Mouse (Mus musculus) frontal cortex, postnatal 25 days (tissue): ENCODE data around the gene Gpr25.

ENCODE experiments used
- DNase-seq, 2 experiments: peaks; one replicate each; pipeline ENCODE4 v3.0.0; 2022; ENCODE audit warnings: low spot score in 2 of 2

The Gpr25 gene

DNA sequence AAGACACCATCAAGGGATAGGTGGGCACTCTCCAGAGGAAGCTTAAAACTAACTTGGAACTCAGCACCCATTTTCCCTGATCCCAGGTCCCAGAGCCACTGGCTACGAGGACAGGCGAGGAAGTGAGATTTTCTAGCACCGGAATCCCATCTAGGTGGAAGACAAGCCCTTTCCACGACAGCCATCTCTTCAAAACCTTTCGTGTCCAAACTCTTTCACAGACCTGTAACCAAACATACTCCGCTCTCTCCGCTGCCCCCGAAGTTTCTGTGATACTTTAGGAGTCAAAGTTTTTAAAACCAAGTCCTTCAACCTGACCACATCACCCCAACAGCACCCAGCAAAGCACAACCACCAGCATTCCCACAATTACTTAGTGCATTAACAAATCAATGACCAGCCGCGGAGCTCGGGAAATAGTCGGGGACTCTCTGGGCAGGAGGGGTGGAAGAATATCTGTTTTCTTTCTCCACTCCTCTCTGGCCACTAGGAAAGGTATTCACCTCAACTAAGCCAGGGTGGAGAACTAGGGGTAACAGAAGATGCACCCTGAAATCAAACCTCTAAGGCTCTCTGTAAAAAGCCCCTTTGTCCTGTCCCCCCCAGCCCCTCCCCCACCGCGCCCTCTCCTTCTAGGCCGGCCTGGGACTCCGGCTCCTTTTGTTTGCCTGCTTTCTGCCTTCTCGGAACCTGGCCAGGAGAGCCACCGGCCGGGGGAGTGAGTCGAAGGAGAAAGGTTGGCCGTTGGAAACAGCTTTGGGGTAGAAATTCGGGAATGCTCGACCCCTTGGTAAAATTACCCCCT, 27.5 kb downstream of the Gpr25 start:
- no peak for DNase-seq

DNA sequence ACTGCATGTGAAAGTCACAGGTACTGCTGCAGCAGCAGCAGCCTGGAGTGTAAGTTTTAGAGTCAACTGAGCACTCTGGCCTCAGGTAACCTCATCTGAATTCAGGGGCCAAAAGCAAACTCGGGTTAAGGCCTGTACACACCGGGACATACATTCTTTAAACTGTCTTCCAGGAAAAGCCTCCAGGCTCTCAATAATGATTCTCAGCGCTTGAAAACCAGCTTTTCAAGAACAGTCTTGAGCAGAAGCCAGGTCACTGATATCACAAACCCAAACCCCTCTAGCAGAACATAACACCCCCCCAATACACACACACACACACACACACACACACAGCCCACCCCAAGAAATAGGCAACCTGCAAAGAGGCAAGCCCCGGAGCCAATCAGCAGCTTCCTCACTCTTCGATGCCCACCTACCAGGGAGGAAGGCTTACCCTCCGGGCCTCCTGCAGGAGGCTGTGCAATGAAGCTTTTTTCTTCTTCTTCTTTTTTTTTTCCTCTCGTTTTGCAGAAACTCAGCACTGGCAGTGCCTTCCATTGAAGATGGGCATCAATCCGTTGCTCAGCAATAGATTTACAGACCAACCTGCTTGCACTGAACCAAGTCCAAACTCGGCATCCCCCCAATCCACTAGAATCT, 28.3 kb downstream of the Gpr25 start:
- no peak for DNase-seq

DNA sequence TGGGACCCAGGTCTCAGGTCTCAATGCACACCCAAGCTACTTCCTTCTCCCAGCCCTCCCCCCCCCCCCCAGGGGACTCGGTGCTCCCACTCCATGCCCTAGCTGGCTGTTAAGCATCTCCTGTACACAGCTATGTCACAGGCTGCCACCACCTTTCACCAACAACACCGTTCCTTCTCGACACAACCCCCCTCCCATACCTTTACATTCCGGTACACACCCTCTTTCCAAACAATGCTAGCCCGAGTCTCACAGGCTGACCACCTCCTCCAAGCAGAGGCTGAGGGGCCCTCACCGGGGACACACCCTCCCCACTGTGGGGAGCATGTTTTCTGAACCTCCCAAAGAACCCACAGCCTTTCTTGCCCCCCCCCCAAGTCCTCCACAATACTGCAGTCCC, 29.1 kb downstream of the Gpr25 start:
- no peak for DNase-seq

DNA sequence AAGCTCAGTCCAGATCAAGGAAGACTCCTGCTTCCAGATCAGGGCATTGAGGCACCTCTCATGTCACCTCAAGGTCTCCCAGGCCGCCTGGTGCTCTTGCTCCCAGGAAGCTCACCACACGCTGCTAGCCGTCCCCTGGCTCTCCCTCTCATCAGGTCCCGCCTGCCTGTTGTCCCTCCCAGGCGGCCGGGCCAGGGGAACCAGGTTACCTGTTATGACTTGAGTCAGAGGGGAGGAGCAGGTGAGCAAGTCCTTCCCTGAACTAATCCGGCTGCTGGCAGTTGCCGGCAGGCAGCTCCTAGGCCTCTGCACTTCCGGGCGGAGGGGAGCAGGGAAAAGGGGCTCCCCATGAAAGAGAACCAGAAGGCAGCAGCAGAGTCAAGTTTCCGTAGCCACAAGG, 30.5 kb downstream of the Gpr25 start:
- no peak for DNase-seq

DNA sequence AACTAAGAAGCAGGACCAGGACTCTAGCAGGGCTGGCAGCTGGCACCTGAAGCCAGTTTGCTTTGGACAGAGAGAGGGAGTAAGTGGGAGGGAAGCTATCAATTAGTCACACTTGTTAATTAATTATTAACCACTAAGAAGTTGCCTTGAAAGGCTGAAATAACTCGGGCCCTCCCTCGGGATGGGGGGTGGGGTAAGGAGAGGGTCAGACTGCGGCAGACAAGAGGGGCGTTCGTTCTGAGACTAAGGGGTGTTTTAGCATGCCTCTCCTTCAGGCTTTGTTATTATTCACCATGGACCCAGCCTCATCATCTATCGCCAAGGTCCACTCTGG, 31.7 kb downstream of the Gpr25 start:
- no peak for DNase-seq

DNA sequence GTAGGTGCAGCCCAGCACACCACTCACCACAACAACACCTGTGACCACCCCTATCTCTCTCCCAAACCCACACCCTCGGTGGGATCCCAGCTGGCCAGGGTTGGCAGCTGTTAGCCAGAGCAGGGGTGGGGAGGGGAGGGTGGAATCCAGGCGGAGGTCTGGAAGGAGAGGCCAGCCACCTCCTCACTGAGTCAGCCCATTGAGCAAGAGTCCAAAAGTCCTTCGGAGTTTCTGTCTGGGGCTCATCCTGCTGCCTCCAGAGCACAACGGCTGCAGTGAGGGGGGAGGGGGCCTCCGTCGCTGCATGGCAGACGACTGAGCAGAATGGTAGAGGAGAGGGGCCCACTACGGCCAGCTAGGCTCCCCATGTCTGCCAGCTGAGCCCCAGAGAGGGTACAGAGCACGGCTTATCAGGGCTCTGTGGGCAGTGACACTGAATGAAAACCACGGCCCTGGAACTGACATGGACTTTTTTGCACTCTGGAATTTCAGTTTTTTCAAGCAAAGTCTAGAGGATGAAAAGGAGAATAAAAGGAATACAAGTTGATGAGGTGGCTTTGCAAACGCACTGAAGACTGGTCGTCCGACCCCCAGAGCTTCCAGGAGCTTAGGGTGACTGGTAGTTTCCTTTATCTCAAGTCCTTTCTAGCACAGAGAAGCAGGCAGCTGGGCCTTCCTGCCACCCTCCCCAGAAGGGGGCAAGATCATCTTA, 32.2 kb downstream of the Gpr25 start:
- no peak for DNase-seq

DNA sequence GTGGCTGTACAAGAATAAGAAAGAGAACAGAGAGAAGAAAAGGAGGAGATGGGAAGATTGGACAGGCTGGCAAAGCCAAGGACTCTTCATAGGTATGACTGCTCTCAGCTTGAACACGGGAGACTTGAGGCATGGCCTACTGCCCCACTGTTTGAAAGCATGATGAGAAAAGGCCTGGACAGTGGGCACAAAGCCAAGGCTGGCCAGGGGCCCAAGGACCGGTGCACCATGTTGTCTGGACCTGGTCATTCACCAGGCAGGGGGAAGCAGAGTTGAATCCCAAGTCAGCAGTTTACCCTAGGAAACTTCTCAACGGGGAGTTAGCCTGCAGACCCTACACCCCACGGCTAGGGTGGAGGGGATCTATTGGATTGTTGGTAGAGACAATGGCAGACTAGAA, 32.8 kb downstream of the Gpr25 start:
- no peak for DNase-seq

DNA sequence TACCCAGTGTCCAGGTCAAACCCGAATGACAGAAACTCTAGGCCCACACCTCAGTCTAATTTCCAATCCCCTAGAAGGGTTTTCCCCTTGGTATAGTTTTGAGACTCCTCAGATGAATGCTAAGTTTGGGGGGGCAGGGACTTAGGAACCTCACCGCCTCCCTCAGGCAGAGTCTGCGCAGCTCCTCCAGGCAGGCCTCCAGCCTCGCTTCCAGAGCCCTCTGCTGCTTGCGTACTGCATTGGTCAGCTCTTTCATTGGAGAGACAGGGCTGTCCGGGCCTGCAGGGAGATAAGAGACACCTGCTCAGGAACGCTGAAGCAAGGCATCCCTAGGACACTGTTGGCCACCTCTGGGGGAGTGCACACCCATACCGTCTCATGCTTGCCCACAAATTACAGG, 34.0 kb downstream of the Gpr25 start:
- no peak for DNase-seq

DNA sequence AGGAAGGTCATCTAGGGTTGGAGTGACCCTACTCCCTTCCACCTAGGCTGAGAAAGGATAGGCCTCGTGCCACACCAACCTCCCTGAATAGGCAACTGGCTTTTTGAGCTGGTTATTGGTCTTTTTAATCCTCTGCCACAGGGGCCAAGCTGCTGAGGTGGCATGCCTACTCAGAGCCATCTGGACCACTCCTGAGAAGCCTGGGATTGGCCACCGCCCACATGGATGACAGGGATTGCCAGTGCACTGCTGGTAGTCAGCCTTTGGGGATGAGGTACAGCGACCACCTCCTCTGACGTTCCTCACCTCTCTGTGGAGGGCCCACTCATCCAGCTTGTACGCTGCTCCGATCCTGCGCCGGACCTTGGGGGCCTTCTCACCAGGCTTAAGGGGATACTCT, 34.8 kb downstream of the Gpr25 start:
- DNase-seq: no peak

DNA sequence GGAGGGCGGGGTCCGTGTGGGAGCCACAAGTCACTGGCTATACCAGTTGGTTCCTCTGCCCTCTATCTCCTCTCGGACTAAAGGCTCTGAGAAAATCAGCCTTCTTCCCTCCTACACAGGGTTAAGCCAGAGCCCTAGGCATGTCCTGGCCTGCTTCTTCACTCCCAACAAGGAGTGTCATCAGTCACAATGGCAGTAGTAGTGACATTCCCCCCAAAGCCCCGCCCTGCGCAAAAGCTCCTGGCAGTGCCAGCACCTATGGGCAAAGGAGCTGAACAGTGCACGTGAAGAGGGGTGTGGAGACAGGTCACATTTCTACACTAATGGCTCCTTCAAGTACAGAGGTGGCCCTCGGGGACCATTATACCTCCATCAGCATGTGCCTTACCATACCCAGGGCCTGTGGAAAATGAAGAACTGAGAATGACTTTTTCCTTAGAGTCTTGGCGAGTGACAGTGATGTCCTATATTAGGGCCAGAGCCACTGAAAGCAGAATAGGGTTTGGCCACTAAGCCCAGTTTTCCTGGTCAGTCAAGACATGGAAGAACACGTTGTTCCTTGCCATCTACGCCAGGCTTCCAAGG, 36.8 kb downstream of the Gpr25 start:
- DNase-seq: no peak

DNA sequence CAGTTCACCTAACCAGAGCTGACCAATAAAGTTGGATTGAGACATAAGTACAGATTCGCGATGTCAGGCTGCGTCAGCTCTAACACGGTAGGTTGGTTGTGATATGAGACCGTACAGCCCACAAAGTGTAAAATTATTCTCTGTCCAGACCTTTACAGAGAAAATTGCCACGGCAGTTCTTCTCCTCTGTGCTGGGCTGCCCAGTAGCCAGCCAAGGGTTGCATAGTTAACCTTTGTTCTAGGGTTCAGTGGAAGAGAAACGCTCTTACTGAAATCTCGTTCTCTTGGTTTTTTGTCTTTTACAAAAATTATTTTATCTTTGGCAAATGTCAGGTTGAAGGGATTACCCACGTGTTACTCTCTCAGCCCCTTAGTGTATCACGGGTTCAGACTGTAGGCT, 38.3 kb downstream of the Gpr25 start:
- no peak for DNase-seq

DNA sequence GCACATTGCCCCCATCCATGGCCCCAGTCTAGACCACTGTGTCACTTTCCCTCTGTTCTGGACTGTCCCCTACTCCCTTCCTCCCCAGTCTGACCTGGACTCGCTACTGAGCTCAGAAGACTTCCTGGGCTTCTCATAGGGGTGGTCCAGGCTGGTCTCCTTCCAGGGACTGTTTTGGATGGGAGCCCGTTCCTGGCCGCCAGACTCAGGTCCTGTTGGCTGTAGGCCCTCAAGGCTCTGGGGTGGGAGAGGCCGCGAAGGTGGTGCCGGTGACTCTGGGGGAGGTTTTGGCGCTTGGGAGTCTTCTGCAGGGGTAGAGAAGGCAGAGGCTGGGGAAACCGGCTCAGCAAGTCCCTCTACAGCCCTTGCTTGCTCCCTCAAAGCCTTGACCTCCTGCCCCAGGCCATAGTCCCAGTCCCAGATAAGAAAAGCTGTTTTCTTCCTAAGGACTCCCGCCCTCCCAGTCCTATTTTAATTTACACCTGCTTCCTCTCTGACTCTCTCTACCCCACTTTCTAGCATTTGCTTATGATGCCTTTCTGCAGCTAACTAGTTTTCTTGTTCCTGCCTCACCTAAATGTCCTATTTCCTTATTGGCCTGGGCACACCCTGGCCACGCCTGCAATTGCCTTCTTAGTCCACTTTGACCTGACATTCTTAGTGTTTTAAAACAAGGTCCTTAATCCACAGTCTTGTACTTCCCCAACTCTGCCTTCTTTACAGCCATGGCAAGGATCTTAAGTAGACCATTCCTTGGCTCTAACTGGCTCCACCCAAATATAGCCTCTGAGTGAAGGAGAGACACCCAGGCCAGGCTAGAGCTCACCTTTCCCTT, 40.4 kb downstream of the Gpr25 start:
- DNase-seq: no peak

DNA sequence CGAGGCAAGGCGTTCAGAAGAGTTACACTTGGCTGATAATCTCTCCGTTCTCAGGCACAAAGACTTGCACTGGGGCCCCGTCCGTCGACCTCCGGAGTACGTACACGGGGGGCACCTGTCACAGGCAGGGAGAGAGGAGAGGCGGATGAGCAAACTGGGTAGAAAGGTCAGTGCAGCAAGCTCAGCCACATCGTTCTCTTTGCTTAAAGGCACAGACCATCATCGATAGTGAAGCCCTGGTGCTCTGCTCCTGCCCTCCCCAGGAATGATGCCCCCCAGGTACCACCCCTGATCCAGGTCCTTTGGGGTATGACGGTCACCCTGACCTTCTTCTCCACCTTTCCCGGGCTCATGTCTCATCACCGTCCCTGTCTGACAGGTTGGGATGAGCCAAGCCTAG, 46.4 kb downstream of the Gpr25 start:
- no peak for DNase-seq

DNA sequence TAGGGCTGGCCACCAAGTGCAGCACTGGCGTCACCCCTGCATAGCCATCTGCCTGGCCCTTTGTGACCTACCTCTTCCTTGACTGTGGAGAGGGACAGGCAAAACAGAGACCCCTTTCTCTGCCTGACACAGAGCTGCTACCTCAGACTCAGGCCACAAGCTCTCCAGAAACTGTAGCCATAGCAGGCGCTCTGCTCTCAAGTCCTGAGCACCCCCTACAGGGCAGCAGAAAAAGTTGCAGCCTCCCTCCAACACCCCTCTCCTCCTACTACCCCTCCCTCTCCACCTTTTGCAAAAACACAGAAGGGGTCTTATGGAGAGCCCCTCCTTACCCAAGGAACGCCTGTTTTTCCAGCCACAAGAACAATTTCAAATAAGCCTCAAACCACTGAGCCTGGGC, 47.9 kb downstream of the Gpr25 start, which contains the start of gene Mroh3:
Mroh3 (minus strand) TSS at position 26 of the 400 bp plus-strand sequence.
- no peak for DNase-seq
